Mouse (Mus musculus): ENCODE results near the gene Grip1. TPM values are rescaled to one million over a fixed set of nuclear protein-coding genes. Genes with fewer than 3 reads are reported as not detected.

Gene Grip1
- polyA plus RNA-seq, 1 experiment: 0.13 TPM

DNA sequence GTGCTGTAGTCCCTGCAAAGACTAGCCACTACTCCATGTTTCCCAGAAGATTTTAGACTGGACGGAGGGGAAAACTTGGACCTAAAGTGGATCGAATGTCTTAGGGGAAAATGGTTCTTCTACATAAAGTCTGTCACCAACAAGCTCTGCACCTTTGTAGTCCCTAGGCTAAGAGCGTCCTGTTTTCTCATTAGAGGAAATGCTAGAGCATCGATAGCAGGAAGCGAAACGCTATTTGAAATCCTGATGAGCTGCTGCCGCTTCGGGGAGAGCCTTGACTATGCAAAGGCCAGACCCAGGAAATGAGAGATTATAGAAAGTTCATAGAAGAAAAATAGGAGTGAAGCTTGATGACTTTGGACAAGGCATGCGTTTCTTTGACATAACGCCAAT, 671.8 kb downstream of the Grip1 start:
- H3K36me3 ChIP-seq (ENCODE audit: control insufficient read depth, insufficient read depth, low read length): no peaks in the 10 kb centered on the region

DNA sequence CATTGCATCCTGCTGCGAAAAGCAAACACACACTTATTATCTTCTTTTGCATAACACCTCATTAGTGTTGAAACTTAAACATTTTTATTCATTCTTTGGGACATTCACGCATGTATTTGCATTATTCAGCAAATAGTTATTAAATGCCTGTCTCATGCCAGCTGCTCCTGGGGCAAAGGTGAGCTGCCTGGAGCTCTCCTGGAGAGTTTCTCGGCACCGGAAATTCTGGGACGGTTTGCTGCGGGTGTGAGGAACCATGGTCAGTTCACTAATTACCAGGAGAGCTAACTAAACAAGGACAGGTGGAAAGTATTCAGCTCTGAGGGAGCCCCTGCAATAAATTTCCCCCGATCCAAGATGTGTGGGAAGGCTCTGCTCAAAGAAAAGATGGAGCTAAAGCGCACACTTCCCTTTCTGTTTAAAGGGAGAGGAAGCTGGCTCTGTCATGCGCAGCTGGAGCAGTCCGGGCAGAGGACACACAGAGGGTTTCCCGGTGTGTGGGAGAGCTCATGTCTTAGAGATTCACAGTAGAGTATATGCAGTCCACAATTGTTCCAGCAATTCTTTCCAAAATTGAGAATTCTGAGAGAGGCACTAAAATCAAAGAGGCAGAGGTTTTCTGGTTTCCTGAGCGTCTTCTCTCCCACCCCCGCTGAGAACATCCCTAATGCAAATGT, 675.1 kb downstream of the Grip1 start:
- Histone ChIP-seq H3K27me3 (ENCODE audit: control insufficient read depth, insufficient read depth, low read length) (no peaks in the 10 kb centered on the region), H3K36me3 (ENCODE audit: control insufficient read depth, insufficient read depth, low read length) (no peaks in the 10 kb centered on the region), H3K4me1 (ENCODE audit: control insufficient read depth, insufficient read depth, insufficient read length, low read length) (no peaks in the 10 kb centered on the region), H3K4me3 (ENCODE audit: low read depth, low read length) (no peak overlapping the region), H3K27ac (ENCODE audit: insufficient read depth, low read depth, low read length) (no peak overlapping the region)
- TF ChIP-seq POLR2A (IDR thresholded peaks at IDR 0.05; ENCODE audit: low read depth, low read length) (no peak), CTCF (IDR thresholded peaks at IDR 0.05; ENCODE audit: extremely low read depth, insufficient read length, insufficient replicate concordance, low read depth, low read length) (no peak)
- WGBS: 25% methylated on average over 13 of the region's 13 CpGs

More for the DNA sequence above, 671.8 kb downstream of the Grip1 start:
- Histone ChIP-seq H3K4me1 (ENCODE audit: control insufficient read depth, insufficient read depth, insufficient read length, low read length) (no peaks in the 10 kb centered on the region), H3K4me3 (ENCODE audit: low read depth, low read length) (no peak overlapping the region), H3K27me3 (ENCODE audit: control insufficient read depth, insufficient read depth, low read length) (no peaks in the 10 kb centered on the region), H3K27ac (ENCODE audit: insufficient read depth, low read depth, low read length) (no peak overlapping the region)
- TF ChIP-seq CTCF (IDR thresholded peaks at IDR 0.05; ENCODE audit: extremely low read depth, insufficient read length, insufficient replicate concordance, low read depth, low read length): no peak
- no peak for TF ChIP-seq POLR2A (IDR thresholded peaks at IDR 0.05; ENCODE audit: low read depth, low read length)
- 67% methylated on average over 10 of the region's 10 CpGs for WGBS

DNA sequence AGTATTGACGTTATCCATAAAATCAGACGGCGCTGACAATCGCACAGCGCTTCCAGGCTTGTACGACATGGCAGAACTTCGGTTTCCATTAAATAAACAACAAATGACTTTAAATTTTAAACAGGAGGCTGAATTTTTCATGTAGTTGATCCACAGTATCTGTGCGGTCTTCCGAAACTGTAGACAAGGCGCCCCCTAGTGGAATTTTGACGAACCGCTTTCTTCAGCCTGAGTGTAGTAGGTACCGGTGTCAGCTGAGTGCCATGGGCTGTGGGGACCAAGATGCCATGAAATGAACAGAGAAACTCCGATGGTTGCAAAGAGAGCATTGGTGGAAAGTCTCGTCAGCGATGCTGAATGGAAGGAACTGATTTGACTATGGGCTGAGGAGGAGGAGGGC, 677.0 kb downstream of the Grip1 start:
- Histone ChIP-seq H3K4me1 (ENCODE audit: control insufficient read depth, insufficient read depth, insufficient read length, low read length) (no peaks in the 10 kb centered on the region), H3K36me3 (ENCODE audit: control insufficient read depth, insufficient read depth, low read length) (no peaks in the 10 kb centered on the region), H3K4me3 (ENCODE audit: low read depth, low read length) (no peak overlapping the region), H3K27ac (ENCODE audit: insufficient read depth, low read depth, low read length) (no peak overlapping the region), H3K27me3 (ENCODE audit: control insufficient read depth, insufficient read depth, low read length) (no peaks in the 10 kb centered on the region)
- TF ChIP-seq POLR2A (IDR thresholded peaks at IDR 0.05; ENCODE audit: low read depth, low read length) (no peak), CTCF (IDR thresholded peaks at IDR 0.05; ENCODE audit: extremely low read depth, insufficient read length, insufficient replicate concordance, low read depth, low read length) (peak; percentile 56; the same call in 1 of the 2 replicates)
- 70% methylated on average over 16 of the region's 16 CpGs for WGBS

DNA sequence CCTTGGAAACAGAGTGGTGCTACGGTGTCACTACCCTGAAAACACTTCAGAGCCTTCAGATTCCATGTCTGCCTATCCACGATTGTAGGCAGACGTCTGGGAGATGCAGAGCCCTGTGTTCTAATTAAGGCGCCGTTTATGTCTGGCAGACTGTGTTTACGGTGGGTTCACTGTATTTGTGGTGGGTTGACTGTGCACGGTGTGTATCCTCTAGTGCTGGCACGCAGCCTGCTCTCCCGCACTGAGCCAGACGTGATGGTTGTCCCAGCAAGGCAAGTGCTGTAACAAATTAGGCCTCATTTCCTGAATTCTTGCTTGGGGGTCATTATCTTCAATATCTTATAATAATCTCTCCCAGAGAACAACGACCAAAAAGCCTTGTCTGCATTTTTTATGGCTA, 680.1 kb downstream of the Grip1 start:
- Histone ChIP-seq H3K4me3 (ENCODE audit: low read depth, low read length) (no peak overlapping the region), H3K4me1 (ENCODE audit: control insufficient read depth, insufficient read depth, insufficient read length, low read length) (no peaks in the 10 kb centered on the region; the same call in 1 of the 2 replicates), H3K27ac (ENCODE audit: insufficient read depth, low read depth, low read length) (no peak overlapping the region), H3K36me3 (ENCODE audit: control insufficient read depth, insufficient read depth, low read length) (no peaks in the 10 kb centered on the region), H3K27me3 (ENCODE audit: control insufficient read depth, insufficient read depth, low read length) (no peaks in the 10 kb centered on the region)
- no peak for TF ChIP-seq POLR2A (IDR thresholded peaks at IDR 0.05; ENCODE audit: low read depth, low read length)
- TF ChIP-seq CTCF (IDR thresholded peaks at IDR 0.05; ENCODE audit: extremely low read depth, insufficient read length, insufficient replicate concordance, low read depth, low read length): no peak
- WGBS: 61% methylated on average over 11 of the region's 11 CpGs

DNA sequence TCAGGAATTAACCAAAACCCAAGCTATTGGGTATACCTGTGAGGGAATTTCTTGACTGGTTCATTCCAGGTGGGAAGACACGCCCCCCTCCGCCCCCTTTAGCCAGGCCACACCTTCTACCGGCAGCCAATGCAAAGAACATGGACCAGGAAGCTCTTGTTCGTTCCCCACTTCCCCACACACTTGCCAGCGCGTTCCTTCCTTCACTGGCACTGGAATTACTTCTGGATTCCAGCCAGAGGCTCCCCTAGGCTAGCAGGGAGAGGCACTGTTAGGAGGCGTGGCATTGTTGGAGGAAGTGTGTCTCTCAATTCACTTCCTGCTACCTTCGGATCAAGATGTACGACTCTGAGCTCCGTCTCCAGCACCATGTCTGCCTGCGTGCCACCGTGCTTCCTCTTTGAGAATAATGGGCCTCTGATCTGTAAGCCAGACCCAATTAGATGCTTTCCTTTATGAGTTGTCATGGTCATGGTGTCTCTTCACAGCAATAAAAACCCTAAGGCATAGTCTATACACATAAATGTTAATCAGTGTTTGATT, 682.5 kb downstream of the Grip1 start:
- Histone ChIP-seq H3K27ac (ENCODE audit: insufficient read depth, low read depth, low read length) (no peak overlapping the region), H3K36me3 (ENCODE audit: control insufficient read depth, insufficient read depth, low read length) (no peaks in the 10 kb centered on the region), H3K27me3 (ENCODE audit: control insufficient read depth, insufficient read depth, low read length) (no peaks in the 10 kb centered on the region), H3K4me3 (ENCODE audit: low read depth, low read length) (peak overlapping the region; percentile 16), H3K4me1 (ENCODE audit: control insufficient read depth, insufficient read depth, insufficient read length, low read length) (peaks cover 2% of the 10 kb centered on the region)
- TF ChIP-seq POLR2A (IDR thresholded peaks at IDR 0.05; ENCODE audit: low read depth, low read length) (no peak), CTCF (IDR thresholded peaks at IDR 0.05; ENCODE audit: extremely low read depth, insufficient read length, insufficient replicate concordance, low read depth, low read length) (no peak)
- WGBS: 47% methylated on average over 12 of the region's 12 CpGs

Other genes starting within 250 kb of the Grip1 start
- 9.8 and 12.9 TPM in 2 replicates for gene Cand1, start 213.8 kb upstream of the Grip1 start, polyA plus RNA-seq (2012; rRNA removed)